Mouse (Mus musculus) stomach, postnatal 0 days (tissue): ENCODE measurements at regions not wholly inside any gene's neighbourhood (a gene's known extent, or its start where the extent isn't known, plus 50 kb on each side); places are given as distances from the start of the nearest gene placed in this dataset.

Experiments used
- ATAC-seq: fragments of 200-750 bp; cut with Nextera tagmentation; 2 replicates; pipeline ENCODE4 v1.8.0; 2017; ENCODE audit not compliant: low FRiP score, low TSS enrichment
- DNase-seq: peaks from one replicate; pipeline ENCODE4 v3.0.0-alpha.2; 2016; ENCODE audit warnings: low spot score
- H3K27ac ChIP-seq: fragments of 300-500 bp; sonication (generic); replicated peaks from 2 replicates; pipeline ENCODE4 v1.5.1; 2014; ENCODE audit warnings: mild to moderate bottlenecking, control low read depth
- H3K27me3 ChIP-seq: fragments of 300-500 bp; sonication (generic); 2 replicates; pipeline ENCODE4 v1.6.1; 2014; ENCODE audit warnings: low read length; ENCODE audit not compliant: control insufficient read depth, insufficient read depth
- H3K36me3 ChIP-seq: fragments of 300-500 bp; sonication (generic); 2 replicates; pipeline ENCODE4 v1.6.1; 2014; ENCODE audit warnings: low read length, mixed read lengths; ENCODE audit not compliant: control insufficient read depth, insufficient read depth
- H3K4me1 ChIP-seq: fragments of 300-500 bp; sonication (generic); replicated peaks from 2 replicates; pipeline ENCODE4 v1.6.1; 2014; ENCODE audit warnings: antibody characterized with exemption; ENCODE audit not compliant: control insufficient read depth, insufficient read depth
- H3K4me2 ChIP-seq: fragments of 300-500 bp; sonication (generic); replicated peaks from 2 replicates; pipeline ENCODE4 v1.6.1; 2014; ENCODE audit warnings: low read depth, mild to moderate bottlenecking, control low read depth, moderate library complexity
- H3K4me3 ChIP-seq: fragments of 300-500 bp; sonication (generic); 2 replicates; pipeline ENCODE4 v1.5.1; 2014; ENCODE audit warnings: low read depth, low read length, control low read depth
- H3K9ac ChIP-seq: fragments of 300-500 bp; sonication (generic); 2 replicates; pipeline ENCODE4 v1.6.1; 2014; ENCODE audit warnings: mild to moderate bottlenecking, low read length, control low read depth, mixed read lengths
- H3K9me3 ChIP-seq: fragments of 300-500 bp; sonication (generic); 2 replicates; pipeline ENCODE4 v1.6.1; 2016; ENCODE audit warnings: low read length; ENCODE audit not compliant: control insufficient read depth
- CTCF ChIP-seq: IDR thresholded peaks from 2 replicates; pipeline ENCODE4 v1.5.1; 2016; ENCODE audit warnings: antibody characterized with exemption, low read depth, mild to moderate bottlenecking, moderate library complexity
- EP300 ChIP-seq: optimal IDR thresholded peaks from 2 replicates; pipeline ENCODE3; 2016; ENCODE audit warnings: antibody characterized with exemption
- WGBS: fragments of 180-500 bp; shearing (Covaris S2); extraction: QIAGEN DNeasy Blood & Tissue Kit; methylation state at CpG from one replicate; pipeline ENCODE4 v1.1.7; 2014; 5-methylcytosine and 5-hydroxymethylcytosine counted together

DNA sequence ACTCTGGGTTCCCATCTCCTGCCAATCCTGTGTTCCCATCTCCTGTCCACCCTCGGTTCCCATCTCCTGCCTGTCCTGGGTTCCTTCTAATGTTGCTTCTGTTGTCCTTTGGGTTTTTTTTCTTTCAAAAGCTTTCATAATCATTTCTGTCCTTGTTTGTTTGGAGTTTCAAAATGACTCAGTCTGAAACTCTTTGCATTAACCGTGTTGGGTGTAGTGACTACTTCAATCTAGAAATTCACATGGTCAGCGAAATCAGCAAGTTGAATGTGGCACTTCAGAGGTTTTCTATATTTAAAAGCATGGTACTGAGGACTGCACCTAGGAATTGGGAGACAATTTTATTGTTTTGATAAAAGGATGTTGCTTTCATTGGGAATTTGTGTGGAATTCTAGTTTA, 280.7 kb downstream of the Gm5447 start:
- Histone ChIP-seq H3K9me3 (no peaks in the 10 kb centered on the region), H3K27ac (no peak overlapping the region), H3K4me2 (no peak overlapping the region), H3K27me3 (no peaks in the 10 kb centered on the region), H3K36me3 (no peaks in the 10 kb centered on the region), H3K4me3 (no peak overlapping the region), H3K4me1 (no peaks in the 10 kb centered on the region), H3K9ac (no peak overlapping the region)
- TF ChIP-seq EP300 (no peak), CTCF (no peak)
- DNase-seq, result no peak
- WGBS, result 86% methylated on average over 3 of the region's 3 CpGs
- no peak for ATAC-seq

GRCm38 (mm10) chr13:31255506-31255905, 281.5 kb downstream of the Gm5447 start:
- 90% methylated on average over 3 of the region's 3 CpGs for WGBS
- Histone ChIP-seq H3K4me3 (no peak overlapping the region), H3K27me3 (no peaks in the 10 kb centered on the region), H3K4me1 (no peaks in the 10 kb centered on the region), H3K9me3 (no peaks in the 10 kb centered on the region), H3K9ac (no peak overlapping the region), H3K27ac (no peak overlapping the region), H3K36me3 (no peaks in the 10 kb centered on the region), H3K4me2 (no peak overlapping the region)
- TF ChIP-seq CTCF, result no peak
- no peak for TF ChIP-seq EP300
- DNase-seq (no peak), ATAC-seq (no peak)

GRCm38 (mm10) chr13:31267865-31268264, 288.1 kb upstream of the Foxq1 start:
- DNase-seq (no peak), ATAC-seq (no peak)
- WGBS, result 54% methylated on average over 3 of the region's 3 CpGs
- Histone ChIP-seq H3K27ac (no peak overlapping the region), H3K9me3 (no peaks in the 10 kb centered on the region), H3K4me2 (no peak overlapping the region), H3K4me1 (no peaks in the 10 kb centered on the region), H3K36me3 (no peaks in the 10 kb centered on the region), H3K4me3 (no peak overlapping the region), H3K9ac (no peak overlapping the region), H3K27me3 (no peaks in the 10 kb centered on the region; the same call in 1 of the 2 replicates)
- no peak for TF ChIP-seq CTCF
- TF ChIP-seq EP300, result no peak

DNA sequence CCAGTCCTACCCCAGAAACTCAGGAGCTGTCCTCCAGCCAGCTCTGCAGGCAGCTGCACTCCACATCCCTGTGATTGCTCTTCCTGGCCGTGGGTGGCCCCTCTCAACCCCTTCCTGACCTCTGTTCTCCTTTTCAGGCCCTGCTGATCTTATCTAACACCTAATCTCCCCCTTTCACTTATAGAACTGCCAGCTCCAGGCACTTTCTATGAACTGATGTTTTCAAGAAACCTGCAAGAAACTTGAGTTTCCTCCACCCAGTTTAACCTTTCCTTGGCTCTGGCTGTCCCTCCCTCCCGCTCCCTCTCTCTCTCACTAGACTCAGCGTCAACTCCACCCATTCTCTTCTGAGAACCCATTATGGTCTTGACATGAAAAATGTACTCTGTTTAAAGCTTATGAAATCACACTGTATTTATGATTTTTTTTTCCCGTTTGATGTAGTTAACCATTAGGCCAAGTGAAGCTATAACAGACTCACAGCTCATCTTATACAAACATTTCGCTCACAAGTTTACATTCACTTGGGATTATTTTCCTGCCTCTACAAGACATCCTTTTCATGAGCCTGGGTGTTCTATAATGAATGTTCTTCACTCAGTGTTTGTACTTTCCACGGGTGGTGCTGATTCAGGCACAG, 279.8 kb upstream of the Foxq1 start:
- Histone ChIP-seq H3K9me3 (no peaks in the 10 kb centered on the region), H3K4me1 (no peaks in the 10 kb centered on the region; the same call in 1 of the 2 replicates), H3K36me3 (no peaks in the 10 kb centered on the region), H3K4me3 (no peak overlapping the region), H3K9ac (no peak overlapping the region; the same call in 1 of the 2 replicates), H3K27me3 (no peaks in the 10 kb centered on the region), H3K27ac (peak overlapping the region; percentile 81), H3K4me2 (no peak overlapping the region)
- WGBS, result 11% methylated on average over 6 of the region's 6 CpGs
- DNase-seq (no peak), ATAC-seq (peak; percentile 87)
- no peak for TF ChIP-seq CTCF
- TF ChIP-seq EP300, result peak; percentile 91

DNA sequence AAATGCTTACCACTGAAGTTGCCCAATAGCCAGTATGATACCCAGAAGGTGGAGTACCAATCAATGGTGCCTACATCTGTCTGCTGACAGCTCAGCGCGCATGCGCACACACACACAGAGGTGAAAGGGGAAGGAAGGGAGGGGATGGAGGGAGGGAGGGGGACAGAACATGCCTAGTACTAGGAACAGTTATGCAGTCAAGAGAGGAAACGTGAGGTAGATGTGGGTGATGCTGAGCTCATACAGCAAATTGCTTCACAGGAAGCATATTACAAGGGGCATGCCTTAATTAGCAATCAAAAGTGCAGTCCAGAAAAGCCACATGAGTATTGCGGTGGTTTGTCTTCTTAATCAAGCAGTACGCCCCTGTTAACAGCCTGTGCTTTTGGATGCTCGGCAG, 265.3 kb upstream of the Foxq1 start:
- no peak for ATAC-seq
- H3K27ac ChIP-seq, result no peak overlapping the region
- H3K9ac ChIP-seq, result no peak overlapping the region
- no peaks in the 10 kb centered on the region for H3K4me1 ChIP-seq
- no peak overlapping the region for H3K4me2 ChIP-seq
- WGBS, result 93% methylated on average over 7 of the region's 7 CpGs
- TF ChIP-seq CTCF, result no peak
- no peak for TF ChIP-seq EP300
- H3K36me3 ChIP-seq, result no peaks in the 10 kb centered on the region
- H3K27me3 ChIP-seq, result no peaks in the 10 kb centered on the region
- no peak for DNase-seq
- H3K9me3 ChIP-seq, result no peaks in the 10 kb centered on the region
- no peak overlapping the region for H3K4me3 ChIP-seq

GRCm38 (mm10) chr13:31292584-31293387, 263.1 kb upstream of the Foxq1 start:
- Histone ChIP-seq H3K4me2 (no peak overlapping the region), H3K36me3 (no peaks in the 10 kb centered on the region), H3K27me3 (no peaks in the 10 kb centered on the region), H3K9me3 (no peaks in the 10 kb centered on the region), H3K4me1 (no peaks in the 10 kb centered on the region), H3K27ac (peak overlapping the region; percentile 73), H3K9ac (no peak overlapping the region), H3K4me3 (no peak overlapping the region)
- TF ChIP-seq CTCF (no peak), EP300 (no peak)
- DNase-seq (peak; percentile 69), ATAC-seq (peak; percentile 80)
- 60% methylated on average over 13 of the region's 13 CpGs for WGBS
